Mouse (Mus musculus) MEL (cell line): ENCODE results near the gene Ncapd3. TPM values are rescaled to one million over a fixed set of nuclear protein-coding genes. Genes with fewer than 3 reads are reported as not detected.
A peak's percentile ranks its signal among the peaks of the same experiment; 100 is the strongest.

Source experiments
- DNase-seq: peaks from one replicate; pipeline ENCODE4 v3.0.0; 2011; ENCODE audit warnings: low read depth, low spot score
- H3K27ac ChIP-seq: 2 replicates; pipeline ENCODE4 v1.5.1; 2012; ENCODE audit warnings: low read depth, mild to moderate bottlenecking, control low read depth, low read length, moderate library complexity; ENCODE audit not compliant: control insufficient read depth
- H3K27me3 ChIP-seq, 2 experiments: fragments of 150-350 bp in 1 of 2; sonication (generic) in 1 of 2; 2 replicates each; pipeline ENCODE4 v1.6.1; 2012; ENCODE audit warnings: low read length in 2 of 2, mild to moderate bottlenecking in 2 of 2, improper control_type of control experiment in 1 of 2, moderate library complexity in 1 of 2; ENCODE audit not compliant: insufficient read depth in 2 of 2, control insufficient read depth in 1 of 2
- H3K36me3 ChIP-seq, 2 experiments: 2 replicates each; pipeline ENCODE4 v1.6.1; 2012 to 2014; ENCODE audit warnings: low read length in 2 of 2, improper control_type of control experiment in 1 of 2, inconsistent platforms in 1 of 2, mild to moderate bottlenecking in 1 of 2; ENCODE audit not compliant: insufficient read depth in 2 of 2, control insufficient read depth in 1 of 2
- H3K4me1 ChIP-seq, 2 experiments: fragments of 150-350 bp in 1 of 2; sonication (generic) in 1 of 2; 2 replicates each; pipeline ENCODE4 v1.6.1; 2012; ENCODE audit warnings: low read length in 2 of 2, improper control_type of control experiment in 1 of 2, mild to moderate bottlenecking in 1 of 2; ENCODE audit not compliant: insufficient read depth in 2 of 2, control insufficient read depth in 1 of 2
- H3K4me3 ChIP-seq, 2 experiments: fragments of 150-350 bp in 1 of 2; sonication (generic) in 1 of 2; 2 replicates each; pipeline ENCODE4 v1.5.1; 2012; ENCODE audit warnings: low read depth in 2 of 2, low read length in 2 of 2, mild to moderate bottlenecking in 2 of 2, moderate library complexity in 2 of 2, control low read depth in 1 of 2, improper control_type of control experiment in 1 of 2; ENCODE audit not compliant: control insufficient read depth in 1 of 2, insufficient read depth in 1 of 2
- H3K79me2 ChIP-seq: 2 replicates; pipeline ENCODE4 v1.6.1; 2012; ENCODE audit warnings: mild to moderate bottlenecking, low read length, moderate library complexity; ENCODE audit not compliant: control insufficient read depth, poor library complexity, insufficient read depth
- H3K9ac ChIP-seq: 2 replicates; pipeline ENCODE4 v1.6.1; 2012; ENCODE audit warnings: low read depth, mild to moderate bottlenecking, control low read depth, low read length, moderate library complexity; ENCODE audit not compliant: control insufficient read depth, poor library complexity, severe bottlenecking
- H3K9me3 ChIP-seq: fragments of 150-350 bp; sonication (generic); replicated peaks from 2 replicates; pipeline ENCODE4 v1.6.1; 2012; ENCODE audit warnings: mild to moderate bottlenecking, low read length, improper control_type of control experiment, moderate library complexity; ENCODE audit not compliant: insufficient read depth
- BHLHE40 ChIP-seq: IDR thresholded peaks from 2 replicates; pipeline ENCODE4 v1.6.1; 2012; ENCODE audit warnings: low read depth, mild to moderate bottlenecking, inconsistent platforms, low read length, improper control_type of control experiment, borderline replicate concordance
- CHD1 ChIP-seq: IDR thresholded peaks from 2 replicates; pipeline ENCODE4 v1.6.1; 2012; ENCODE audit warnings: low read depth, mild to moderate bottlenecking, inconsistent platforms, low read length, improper control_type of control experiment
- CHD2 ChIP-seq: IDR thresholded peaks from 2 replicates; pipeline ENCODE4 v1.6.1; 2011; ENCODE audit warnings: low read length, improper control_type of control experiment
- CTCF ChIP-seq, 3 experiments: IDR thresholded peaks in 2 of 3; conservative IDR thresholded peaks in 1 of 3; 2 replicates each; pipeline ENCODE4 v1.5.1; 2011 to 2012; ENCODE audit warnings: low read length in 3 of 3, low read depth in 2 of 3, mild to moderate bottlenecking in 2 of 3, improper control_type of control experiment in 1 of 3, inconsistent platforms in 1 of 3, mixed read lengths in 1 of 3, moderate library complexity in 1 of 3; ENCODE audit not compliant: control insufficient read depth in 1 of 3, insufficient read depth in 1 of 3, poor library complexity in 1 of 3, severe bottlenecking in 1 of 3
- E2F4 ChIP-seq: IDR thresholded peaks from 2 replicates; pipeline ENCODE4 v1.6.1; 2011; ENCODE audit warnings: low read depth, low read length, improper control_type of control experiment, borderline replicate concordance
- EP300 ChIP-seq, 2 experiments: IDR thresholded peaks; 2 replicates each; pipeline ENCODE4 v1.6.1; 2011; ENCODE audit warnings: improper control_type of control experiment in 2 of 2, low read length in 2 of 2, low read depth in 1 of 2, mild to moderate bottlenecking in 1 of 2
- ETS1 ChIP-seq: IDR thresholded peaks from 2 replicates; pipeline ENCODE4 v1.6.1; 2012; ENCODE audit warnings: low read depth, mild to moderate bottlenecking, inconsistent platforms, low read length, improper control_type of control experiment, moderate library complexity
- GABPA ChIP-seq: IDR thresholded peaks from 2 replicates; pipeline ENCODE4 v1.6.1; 2012; ENCODE audit warnings: low read depth, mild to moderate bottlenecking, inconsistent platforms, low read length, improper control_type of control experiment, moderate library complexity
- GATA1 ChIP-seq: IDR thresholded peaks from 2 replicates; pipeline ENCODE4 v1.6.1; 2011; ENCODE audit warnings: low read depth, low read length, improper control_type of control experiment
- HCFC1 ChIP-seq: IDR thresholded peaks from 2 replicates; pipeline ENCODE4 v1.6.1; 2012; ENCODE audit warnings: low read depth, mild to moderate bottlenecking, inconsistent platforms, low read length, improper control_type of control experiment, moderate library complexity
- JUND ChIP-seq: IDR thresholded peaks from 2 replicates; pipeline ENCODE4 v1.6.1; 2011; ENCODE audit warnings: low read depth, mild to moderate bottlenecking, improper control_type of control experiment, low read length
- KAT2A ChIP-seq: conservative IDR thresholded peaks from 2 replicates; pipeline ENCODE4 v1.6.1; 2012; ENCODE audit warnings: low read depth, low read length, improper control_type of control experiment, inconsistent platforms
- MAFK ChIP-seq: IDR thresholded peaks from 2 replicates; pipeline ENCODE4 v1.6.1; 2011; ENCODE audit warnings: low read depth, mild to moderate bottlenecking, low read length, improper control_type of control experiment, borderline replicate concordance
- MAX ChIP-seq: IDR thresholded peaks from 2 replicates; pipeline ENCODE4 v1.6.1; 2011; ENCODE audit warnings: low read length, improper control_type of control experiment
- MAZ ChIP-seq: IDR thresholded peaks from 2 replicates; pipeline ENCODE4 v1.6.1; 2012; ENCODE audit warnings: low read depth, mild to moderate bottlenecking, inconsistent platforms, low read length, improper control_type of control experiment
- MEF2A ChIP-seq: IDR thresholded peaks from 2 replicates; pipeline ENCODE4 v1.6.1; 2014; ENCODE audit warnings: low read depth, mild to moderate bottlenecking, inconsistent platforms, low read length, improper control_type of control experiment; ENCODE audit not compliant: poor library complexity, insufficient replicate concordance, severe bottlenecking; ENCODE audit errors: extremely low read depth
- MXI1 ChIP-seq: IDR thresholded peaks from 2 replicates; pipeline ENCODE4 v1.6.1; 2011; ENCODE audit warnings: mild to moderate bottlenecking, low read depth, low read length, improper control_type of control experiment
- MYC ChIP-seq: IDR thresholded peaks from 2 replicates; pipeline ENCODE4 v1.6.1; 2011; ENCODE audit warnings: low read depth, mild to moderate bottlenecking, low read length, improper control_type of control experiment, moderate library complexity
- NELFE ChIP-seq: IDR thresholded peaks from 2 replicates; pipeline ENCODE4 v1.6.1; 2011; ENCODE audit warnings: low read depth, low read length, improper control_type of control experiment
- POLR2A ChIP-seq, 2 experiments: IDR thresholded peaks; 2 replicates each; pipeline ENCODE4 v1.6.1; 2011 to 2012; ENCODE audit warnings: low read length in 2 of 2, mild to moderate bottlenecking in 2 of 2, control low read depth in 1 of 2, improper control_type of control experiment in 1 of 2, low read depth in 1 of 2, moderate library complexity in 1 of 2; ENCODE audit not compliant: control insufficient read depth in 1 of 2, insufficient read depth in 1 of 2, poor library complexity in 1 of 2
- POLR2AphosphoS2 ChIP-seq: IDR thresholded peaks from 2 replicates; pipeline ENCODE4 v1.6.1; 2011; ENCODE audit warnings: low read length, improper control_type of control experiment
- RAD21 ChIP-seq: IDR thresholded peaks from 2 replicates; pipeline ENCODE4 v1.6.1; 2011; ENCODE audit warnings: mild to moderate bottlenecking, low read depth, low read length, improper control_type of control experiment
- RCOR1 ChIP-seq: IDR thresholded peaks from 2 replicates; pipeline ENCODE4 v1.6.1; 2012; ENCODE audit warnings: low read depth, mild to moderate bottlenecking, inconsistent platforms, low read length, improper control_type of control experiment
- SIN3A ChIP-seq: IDR thresholded peaks from 2 replicates; pipeline ENCODE4 v1.6.1; 2012; ENCODE audit warnings: low read length, improper control_type of control experiment, inconsistent platforms
- SMC3 ChIP-seq: IDR thresholded peaks from 2 replicates; pipeline ENCODE4 v1.6.1; 2011; ENCODE audit warnings: low read depth, low read length, improper control_type of control experiment
- TAL1 ChIP-seq: IDR thresholded peaks from 2 replicates; pipeline ENCODE4 v1.6.1; 2012; ENCODE audit warnings: mild to moderate bottlenecking, inconsistent platforms, low read length, moderate library complexity, mixed read lengths
- TBP ChIP-seq: IDR thresholded peaks from 2 replicates; pipeline ENCODE4 v1.8.0; 2011; ENCODE audit warnings: low read depth, low read length, improper control_type of control experiment
- TCF12 ChIP-seq: IDR thresholded peaks from 2 replicates; pipeline ENCODE4 v1.6.1; 2014; ENCODE audit warnings: low read depth, mild to moderate bottlenecking, inconsistent platforms, low read length, improper control_type of control experiment, moderate library complexity
- UBTF ChIP-seq: IDR thresholded peaks from 2 replicates; pipeline ENCODE4 v1.6.1; 2012; ENCODE audit warnings: low read depth, mild to moderate bottlenecking, inconsistent platforms, low read length, improper control_type of control experiment, moderate library complexity, borderline replicate concordance; ENCODE audit not compliant: insufficient read depth
- USF1 ChIP-seq: IDR thresholded peaks from 2 replicates; pipeline ENCODE4 v1.6.1; 2014; ENCODE audit warnings: low read depth, mild to moderate bottlenecking, inconsistent platforms, low read length, improper control_type of control experiment, moderate library complexity
- USF2 ChIP-seq, 2 experiments: IDR thresholded peaks; 2 replicates each; pipeline ENCODE4 v1.6.1; 2011 to 2012; ENCODE audit warnings: improper control_type of control experiment in 2 of 2, low read length in 2 of 2, borderline replicate concordance in 1 of 2, inconsistent platforms in 1 of 2, low read depth in 1 of 2, mild to moderate bottlenecking in 1 of 2; ENCODE audit not compliant: insufficient read depth in 1 of 2
- ZC3H11A ChIP-seq: IDR thresholded peaks from 2 replicates; pipeline ENCODE4 v1.6.1; 2012; ENCODE audit warnings: low read depth, mild to moderate bottlenecking, inconsistent platforms, low read length, improper control_type of control experiment
- ZKSCAN1 ChIP-seq: IDR thresholded peaks from 2 replicates; pipeline ENCODE4 v1.6.1; 2012; ENCODE audit warnings: low read depth, mild to moderate bottlenecking, inconsistent platforms, low read length, improper control_type of control experiment, moderate library complexity
- ZMIZ1 ChIP-seq: IDR thresholded peaks from 2 replicates; pipeline ENCODE4 v1.6.1; 2012; ENCODE audit warnings: low read depth, mild to moderate bottlenecking, inconsistent platforms, low read length, improper control_type of control experiment, moderate library complexity
- ZNF384 ChIP-seq: IDR thresholded peaks from 2 replicates; pipeline ENCODE4 v1.6.1; 2012; ENCODE audit warnings: low read depth, mild to moderate bottlenecking, inconsistent platforms, low read length, improper control_type of control experiment
- polyA plus RNA-seq, 2 experiments: library from polyadenylated mRNA; stranded (reverse) in 1 of 2; unstranded in 1 of 2; fragments of >175 nt in 1 of 2; fragments of >200 nt in 1 of 2; gene quantifications; 2 replicates each; pipeline versions ENCODE4 v1.2.1 to v1.2.4; 2012; ENCODE audit warnings: low replicate concordance in 2 of 2, low read depth in 1 of 2; ENCODE audit not compliant: insufficient read length in 2 of 2, insufficient read depth in 1 of 2, missing spikeins in 1 of 2
- total RNA-seq: library from RNA; depleted of rRNA; stranded (reverse); fragments of 300-350 nt; gene quantifications from 2 replicates; pipeline ENCODE4 v1.2.3, GENCODE M21; 2012; rRNA removed

Gene Ncapd3
- total RNA-seq (28.7 and 32.4 TPM in 2 replicates), polyA plus RNA-seq (10 to 100 TPM in 1 of 2 experiments, not detected in 1; 36.5 TPM)

DNA sequence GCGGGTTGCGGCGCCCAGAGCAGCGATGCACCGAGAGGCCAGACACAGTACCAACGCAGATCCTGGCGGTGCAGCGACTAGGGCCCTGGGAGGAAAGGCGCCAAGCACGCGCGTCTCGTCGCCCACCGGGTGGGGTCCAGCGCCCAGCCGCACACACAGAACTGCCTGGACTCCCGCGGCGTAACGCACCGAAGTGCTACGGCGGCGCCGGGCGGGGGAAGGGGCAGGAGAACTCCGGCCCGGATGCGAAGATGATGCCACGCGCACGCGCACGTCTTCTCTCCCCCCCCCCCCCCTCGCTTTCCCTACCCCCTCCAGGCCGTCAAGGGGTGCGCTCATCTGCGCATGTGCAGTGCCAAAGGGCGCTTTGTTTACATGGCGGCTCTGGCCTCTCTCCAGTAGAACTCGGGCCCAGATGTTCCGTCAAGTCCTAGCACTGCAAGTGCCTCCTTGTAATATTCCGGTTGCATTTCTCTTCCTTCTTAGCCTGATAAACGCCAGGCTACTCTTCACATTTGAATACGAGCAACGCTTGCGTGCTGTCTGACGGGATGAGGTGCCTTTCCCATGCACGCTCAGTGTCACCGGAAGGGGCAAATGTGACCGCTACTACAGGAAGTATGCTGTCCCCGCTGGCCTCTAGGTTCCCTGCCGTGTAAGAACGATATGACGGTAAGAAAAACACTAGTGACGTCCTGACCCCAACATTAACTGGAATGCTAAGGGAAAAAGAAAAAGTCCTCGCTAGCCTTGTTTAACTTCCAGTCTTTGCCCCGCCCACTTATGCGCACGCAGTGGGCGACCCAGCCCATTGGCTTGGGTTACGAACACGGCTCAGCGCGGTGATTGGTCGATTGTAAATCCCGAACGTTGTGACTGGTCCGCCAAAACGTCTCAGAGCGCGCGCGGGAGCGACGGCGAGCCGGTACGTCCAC, at the start of gene Ncapd3, which contains the start of gene Vps26b:
TSS of gene Ncapd3 (plus strand) at position 348 of the 935 bp plus-strand sequence.
TSS of gene Vps26b (minus strand) at position 238 of the 935 bp plus-strand sequence.
- Histone ChIP-seq H3K27me3 (no peaks in the 10 kb centered on the region), H3K79me2 (peaks cover 60% of the 10 kb centered on the region), H3K4me3 (peak within 1 kb of the TSS; percentile 84 to 88), H3K9me3 (no peaks in the 10 kb centered on the region), H3K36me3 (peaks cover 0 to 36% of the 10 kb centered on the region in 2 experiments; a peak in 3 of 4 replicates), H3K27ac (peak within 1 kb of the TSS; percentile 76), H3K9ac (peak within 1 kb of the TSS; percentile 79), H3K4me1 (peaks cover 11 to 27% of the 10 kb centered on the region in 2 experiments)
- DNase-seq: peak; percentile 96
- TF ChIP-seq RAD21 (no peak), CHD2 (0 out of 2 replicates have a peak, but pooled peaks have one; percentile 25), TCF12 (peak; percentile 22; the same call in 1 of the 2 replicates), RCOR1 (no peak), TAL1 (no peak), E2F4 (peak; percentile 94), ZNF384 (no peak), ZKSCAN1 (no peak), NELFE (peak; percentile 70), CHD1 (no peak), TBP (no peak), USF1 (no peak), BHLHE40 (no peak), USF2 (IDR thresholded peaks at IDR 0.05; ENCODE audit: borderline replicate concordance in 1 of 2, insufficient read depth in 1 of 2, low read depth in 1 of 2, low read length in 2 of 2) (no peak), EP300 (IDR thresholded peaks at IDR 0.05; ENCODE audit: low read depth in 1 of 2, low read length in 2 of 2) (no peak), ZC3H11A (no peak), POLR2AphosphoS2 (peak; percentile 70), ETS1 (peak; percentile 9; the same call in 1 of the 2 replicates), MYC (peak; percentile 41; the same call in 1 of the 2 replicates), MAFK (no peak), MXI1 (peak; percentile 74), MAZ (no peak), HCFC1 (peak; percentile 74), KAT2A (peak; percentile 44), MEF2A (no peak), POLR2A (IDR thresholded peaks at IDR 0.05; ENCODE audit: control insufficient read depth in 1 of 2, insufficient read depth in 1 of 2, low read depth in 1 of 2, low read length in 2 of 2, poor library complexity in 1 of 2) (peak; percentile 69 to 74; a peak in 3 of 4 replicates), SIN3A (peak; percentile 83), SMC3 (no peak), JUND (no peak), CTCF (IDR thresholded peaks at IDR 0.05 in 2 of 3, conservative IDR thresholded peaks at IDR 0.05 in 1 of 3; ENCODE audit: control insufficient read depth in 1 of 3, insufficient read depth in 1 of 3, low read depth in 2 of 3, low read length in 3 of 3, poor library complexity in 1 of 3, severe bottlenecking in 1 of 3) (no peak), GATA1 (no peak), GABPA (no peak), ZMIZ1 (no peak), MAX (peak; percentile 13; the same call in 1 of the 2 replicates), UBTF (no peak)
